ENCODE assay signal across 8 mouse cellular contexts in the genomic region with DNA sequence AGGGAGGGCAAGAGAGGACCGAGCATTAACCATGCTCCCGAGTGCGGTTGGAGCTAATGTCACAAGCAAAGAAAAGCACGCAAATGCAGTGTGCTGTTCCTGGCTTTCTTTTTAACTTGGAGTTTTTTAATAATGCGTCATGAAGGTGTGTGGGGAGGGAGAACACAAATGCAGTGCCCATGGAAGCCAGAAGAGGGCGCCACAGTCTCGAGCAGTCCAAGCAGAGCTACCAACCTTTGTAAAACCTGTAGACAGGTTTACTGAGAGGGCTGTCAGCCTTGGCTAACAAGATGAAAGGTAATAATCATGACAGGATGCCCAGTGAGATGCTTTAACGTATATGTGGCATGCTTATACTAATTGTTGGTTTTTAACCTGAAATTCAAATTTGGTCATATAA. TPM values are rescaled to one million over a fixed set of nuclear protein-coding genes. Genes with fewer than 3 reads are reported as not detected.
DNase-seq lines count a peak whose midpoint lies in the region; ATAC-seq and TF ChIP-seq lines count a peak whose summit lies in the region.

No protein-coding gene starts in this region.

- peak overlapping the region; percentile 50 for H3K4me2 ChIP-seq in forebrain, embryonic 13.5 days
- H3K4me2 ChIP-seq in hindbrain, embryonic 16.5 days (ENCODE audit: low read length) = peak overlapping the region; percentile 32

- peak; percentile 29 for DNase-seq in Muller cell, postnatal 12 days (ENCODE audit: inconsistent ontology term)
- peak; percentile 39 for DNase-seq in c-Kit-positive CD71-positive TER-119-negative erythroid progenitor cells, embryonic 14.5 days (ENCODE audit: low read depth)
- DNase-seq in left cerebral cortex, postnatal 10 days (ENCODE audit: extremely low spot score in 1 of 2, low spot score in 2 of 2) = peak; percentile 53 to 77
- DNase-seq in mesoderm, embryonic 11.5 days (ENCODE audit: low read depth, low spot score) = peak; percentile 77

- no peak overlapping the region; the same call in 1 of the 2 replicates for H3K9ac ChIP-seq in forebrain, embryonic 13.5 days
- no peak overlapping the region; the same call in 1 of the 2 replicates for H3K9ac ChIP-seq in hindbrain, embryonic 16.5 days (ENCODE audit: low read depth, low read length)

- no peak overlapping the region for H3K27ac ChIP-seq in forebrain, embryonic 13.5 days
- peak overlapping the region; percentile 59; the same call in 1 of the 2 replicates for H3K27ac ChIP-seq in hindbrain, embryonic 16.5 days (ENCODE audit: low read depth, low read length)
- H3K27ac ChIP-seq in small intestine, adult 2 months (ENCODE audit: insufficient read depth, low read depth, low read length) = no peak overlapping the region

- H3K36me3 ChIP-seq in forebrain, embryonic 13.5 days (ENCODE audit: poor library complexity, severe bottlenecking) = no peaks in the 10 kb centered on the region
- no peaks in the 10 kb centered on the region for H3K36me3 ChIP-seq in hindbrain, embryonic 16.5 days (ENCODE audit: control insufficient read depth, insufficient read depth, low read length)
- H3K36me3 ChIP-seq in small intestine, adult 2 months (ENCODE audit: control insufficient read depth, insufficient read depth, low read length) = no peaks in the 10 kb centered on the region

- no peaks in the 10 kb centered on the region for H3K27me3 ChIP-seq in forebrain, embryonic 13.5 days
- H3K27me3 ChIP-seq in hindbrain, embryonic 16.5 days (replicated peaks; ENCODE audit: control insufficient read depth, insufficient read depth, low read length) = no peaks in the 10 kb centered on the region
- H3K27me3 ChIP-seq in small intestine, adult 2 months (ENCODE audit: control insufficient read depth, insufficient read depth, low read length) = no peaks in the 10 kb centered on the region

- peak; percentile 88; the same call in 1 of the 2 replicates for TF ChIP-seq CTCF in small intestine, adult 2 months (IDR thresholded peaks at IDR 0.05; ENCODE audit: extremely low read depth, insufficient read length, insufficient replicate concordance, low read depth, low read length)

- peak overlapping the region; percentile 16; the same call in 1 of the 2 replicates for H3K4me3 ChIP-seq in forebrain, embryonic 13.5 days
- no peak overlapping the region; the same call in 1 of the 2 replicates for H3K4me3 ChIP-seq in hindbrain, embryonic 16.5 days (ENCODE audit: low read length)
- no peak overlapping the region for H3K4me3 ChIP-seq in small intestine, adult 2 months (ENCODE audit: low read depth, low read length)

- ATAC-seq in forebrain, embryonic 13.5 days = 0 out of 2 replicates have a peak, but pooled peaks have one; percentile 7
- ATAC-seq in hindbrain, embryonic 16.5 days = peak; percentile 21; the same call in 1 of the 2 replicates
- ATAC-seq in monocyte, adult 5-6 weeks (replicated peaks; ENCODE audit: insufficient number of reproducible peaks, low FRiP score, low TSS enrichment, poor library complexity, severe bottlenecking) = no peak

- WGBS in forebrain, embryonic 13.5 days = 3% methylated on average over 8 of the region's 8 CpGs
- WGBS in hindbrain, embryonic 16.5 days = 8% methylated on average over 8 of the region's 8 CpGs
- 33% methylated on average over 8 of the region's 8 CpGs for WGBS in small intestine, adult 2 months

- peaks cover 36% of the 10 kb centered on the region for H3K4me1 ChIP-seq in forebrain, embryonic 13.5 days
- peaks cover 37% of the 10 kb centered on the region for H3K4me1 ChIP-seq in hindbrain, embryonic 16.5 days (ENCODE audit: control insufficient read depth, insufficient read depth, low read depth, low read length)
- peaks cover 6% of the 10 kb centered on the region; the same call in 1 of the 2 replicates for H3K4me1 ChIP-seq in small intestine, adult 2 months (ENCODE audit: control insufficient read depth, insufficient read depth, insufficient read length, low read length)

- intact Hi-C loops in left cerebral cortex, postnatal 10 days (cut with DNase I) = loop anchor here (2.0 to 10.0 kb wide), 5 partner anchors 72 to 789 kb away; a partner anchor contains a TSS

- H3K9me3 ChIP-seq in forebrain, embryonic 13.5 days (replicated peaks) = no peaks in the 10 kb centered on the region
- no peaks in the 10 kb centered on the region for H3K9me3 ChIP-seq in hindbrain, embryonic 16.5 days (ENCODE audit: control insufficient read depth, low read length)

- no peak for TF ChIP-seq POLR2A in small intestine, adult 2 months (IDR thresholded peaks at IDR 0.05; ENCODE audit: low read depth, low read length)

RNA-seq across cellular contexts. Expression of a gene that starts 6.6 kb away (rescaled TPM):
- polyA plus RNA-seq in forebrain, embryonic 13.5 days (2015; fragmentation: Nextera tagmentation; extraction: Ambion mirVana) = 0.28 TPM in 1 of 2 replicates, not detected in the other
- 0.61 and 0.69 TPM in 2 replicates for polyA plus RNA-seq in hindbrain, embryonic 16.5 days (2015; fragmentation: Nextera tagmentation; extraction: Ambion mirVana)
- under 1 TPM; 0.32 to 0.39 TPM for total RNA-seq in left cerebral cortex, postnatal 10 days (2021)
- polyA plus RNA-seq in small intestine, adult 2 months (2012; rRNA removed) = 0.08 TPM in 1 of 2 replicates, not detected in the other
- total RNA-seq in monocyte, adult 5-6 weeks (2017) = not detected in 3 replicates

RNA-seq across cellular contexts. Expression of a gene that starts 36.4 kb away (rescaled TPM):
- 14.4 and 18.5 TPM in 2 replicates for polyA plus RNA-seq in forebrain, embryonic 13.5 days (2015; fragmentation: Nextera tagmentation; extraction: Ambion mirVana)
- 6.8 and 7.2 TPM in 2 replicates for polyA plus RNA-seq in hindbrain, embryonic 16.5 days (2015; fragmentation: Nextera tagmentation; extraction: Ambion mirVana)
- total RNA-seq in left cerebral cortex, postnatal 10 days (2021) = 1 to 10 TPM; 2.8 to 4.9 TPM
- 0.80 and 1.6 TPM in 2 replicates for polyA plus RNA-seq in small intestine, adult 2 months (2012; rRNA removed)
- total RNA-seq in monocyte, adult 5-6 weeks (2017) = 1.3 to 3.2 TPM (median 1.4 TPM) in 3 replicates

RNA-seq across cellular contexts. Expression of a gene that starts 36.5 kb away (rescaled TPM):
- 26.2 and 27.4 TPM in 2 replicates for polyA plus RNA-seq in forebrain, embryonic 13.5 days (2015; fragmentation: Nextera tagmentation; extraction: Ambion mirVana)
- polyA plus RNA-seq in hindbrain, embryonic 16.5 days (2015; fragmentation: Nextera tagmentation; extraction: Ambion mirVana) = 28.3 and 34.2 TPM in 2 replicates
- 10 to 100 TPM; 15.9 to 20.1 TPM for total RNA-seq in left cerebral cortex, postnatal 10 days (2021)
- polyA plus RNA-seq in small intestine, adult 2 months (2012; rRNA removed) = 0.46 TPM in 1 of 2 replicates, not detected in the other
- total RNA-seq in monocyte, adult 5-6 weeks (2017) = 0.86 to 4.7 TPM in 2 of 3 replicates, not detected in the other

Comparison
In these comparisons a context has a peak if more than half of its experiments do, and no peak if none do; other contexts are left out.
1. RNA of a gene that starts 36.5 kb away (polyA plus RNA-seq): 28.3 to 34.2 TPM in hindbrain, embryonic 16.5 days and 26.2 to 27.4 TPM in forebrain, embryonic 13.5 days; 0.46 TPM in small intestine, adult 2 months; every median in the first group is over 10 times any median in the second.
2. Peak in every context shown above with its lines, with median percentiles within 50 percentile points of each other: DNase-seq.